Mouse (Mus musculus): ENCODE data around the gene Chil4. TPM values are rescaled to one million over a fixed set of nuclear protein-coding genes. Genes with fewer than 3 reads are reported as not detected.

Gene Chil4
- polyA plus RNA-seq, 1 experiment from 2014 or later, result not detected

DNA sequence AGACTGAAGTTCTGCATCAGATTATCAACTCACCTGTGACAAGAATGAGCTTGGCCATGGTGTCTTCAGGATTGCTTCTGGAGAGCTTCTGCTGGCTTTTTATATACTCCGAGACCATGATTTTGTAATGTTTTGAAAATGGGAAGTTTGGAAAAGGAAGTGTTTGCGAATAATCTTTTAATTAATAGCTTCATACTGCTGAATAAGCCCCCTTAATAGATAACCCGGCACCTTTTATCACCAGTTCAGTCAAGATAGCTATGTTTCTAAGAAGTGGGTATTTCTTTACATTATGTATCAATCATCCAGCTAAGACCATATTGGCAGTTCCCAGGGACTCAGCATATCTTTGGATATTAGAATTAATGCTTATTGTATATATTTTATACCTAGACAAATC is 51.8 kb downstream of the Chil4 start, which contains the start of gene Chil3:
TSS of gene Chil3 (minus strand) at position 101 of the 400 bp plus-strand sequence.
- Histone ChIP-seq H3K9ac (no peak within 1 kb of the TSS), H3K9me3 (replicated peaks) (peaks cover 3% of the 10 kb centered on the region; the same call in 1 of the 2 replicates), H3K4me3 (replicated peaks) (no peak within 1 kb of the TSS), H3K27me3 (no peaks in the 10 kb centered on the region), H3K27ac (replicated peaks) (no peak within 1 kb of the TSS), H3K36me3 (replicated peaks) (no peaks in the 10 kb centered on the region), H3K4me1 (replicated peaks) (no peaks in the 10 kb centered on the region), H3K4me2 (no peak within 1 kb of the TSS)
- WGBS (ENCODE audit: insufficient replicate concordance), result 47% methylated on average over 3 of the region's 3 CpGs
- no peak for ATAC-seq (ENCODE audit: insufficient read depth)

DNA sequence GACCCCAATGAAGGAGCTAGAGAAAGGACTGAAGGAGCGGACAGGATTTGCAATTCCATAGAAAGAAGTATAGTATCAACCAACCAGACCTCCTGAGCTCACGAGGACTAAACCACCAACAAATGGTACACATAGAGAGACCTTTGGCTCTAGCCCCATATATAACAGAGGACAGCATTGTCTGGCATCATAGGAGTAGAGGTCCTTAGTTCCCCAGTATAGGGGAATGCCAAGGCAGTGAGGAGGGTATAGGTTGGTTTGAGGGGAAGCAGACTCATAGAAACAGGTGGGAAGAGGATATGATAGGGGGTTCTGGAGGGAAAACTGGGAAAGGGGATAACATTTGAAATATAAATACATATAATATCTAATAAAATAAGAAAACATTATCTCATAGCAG is 64.9 kb downstream of the Chil4 start:
- no peaks in the 10 kb centered on the region for H3K27me3 ChIP-seq
- ATAC-seq (ENCODE audit: insufficient read depth), result no peak
- H3K36me3 ChIP-seq (replicated peaks), result no peaks in the 10 kb centered on the region
- H3K4me1 ChIP-seq (replicated peaks), result no peaks in the 10 kb centered on the region
- H3K4me3 ChIP-seq (replicated peaks), result no peak overlapping the region
- 50% methylated on average over 2 of the region's 2 CpGs for WGBS (ENCODE audit: insufficient replicate concordance)
- H3K4me2 ChIP-seq, result no peak overlapping the region
- no peak overlapping the region for H3K27ac ChIP-seq (replicated peaks)
- no peak overlapping the region for H3K9ac ChIP-seq
- no peaks in the 10 kb centered on the region for H3K9me3 ChIP-seq (replicated peaks)

Other genes starting within 250 kb of the Chil4 start
- 0.36 and 0.74 TPM in 2 replicates for gene Ovgp1, start 245.8 kb downstream of the Chil4 start, polyA plus RNA-seq (2015; fragmentation: Nextera tagmentation; extraction: Ambion mirVana)
- gene Pifo, start 204.9 kb downstream of the Chil4 start, polyA plus RNA-seq (2015; fragmentation: Nextera tagmentation; extraction: Ambion mirVana), result not detected in 2 replicates
- 0.10 and 0.24 TPM in 2 replicates for gene Chil5, start 186.7 kb downstream of the Chil4 start, polyA plus RNA-seq (2015; fragmentation: Nextera tagmentation; extraction: Ambion mirVana)
- gene Chia1, start 106.3 kb downstream of the Chil4 start, polyA plus RNA-seq (2015; fragmentation: Nextera tagmentation; extraction: Ambion mirVana), result not detected in 2 replicates
- 12.1 and 24.7 TPM in 2 replicates for gene Chil3, start 51.9 kb downstream of the Chil4 start, polyA plus RNA-seq (2015; fragmentation: Nextera tagmentation; extraction: Ambion mirVana)
- gene Chil6, start 186.7 kb upstream of the Chil4 start, polyA plus RNA-seq (2015; fragmentation: Nextera tagmentation; extraction: Ambion mirVana), result not detected in 2 replicates

Measured in liver, embryonic 15.5 days (tissue).